Mouse (Mus musculus): Measurements from ENCODE around the gene Fbxw10.
A peak's percentile ranks its signal among the peaks of the same experiment; 100 is the strongest.

Gene Fbxw10

DNA sequence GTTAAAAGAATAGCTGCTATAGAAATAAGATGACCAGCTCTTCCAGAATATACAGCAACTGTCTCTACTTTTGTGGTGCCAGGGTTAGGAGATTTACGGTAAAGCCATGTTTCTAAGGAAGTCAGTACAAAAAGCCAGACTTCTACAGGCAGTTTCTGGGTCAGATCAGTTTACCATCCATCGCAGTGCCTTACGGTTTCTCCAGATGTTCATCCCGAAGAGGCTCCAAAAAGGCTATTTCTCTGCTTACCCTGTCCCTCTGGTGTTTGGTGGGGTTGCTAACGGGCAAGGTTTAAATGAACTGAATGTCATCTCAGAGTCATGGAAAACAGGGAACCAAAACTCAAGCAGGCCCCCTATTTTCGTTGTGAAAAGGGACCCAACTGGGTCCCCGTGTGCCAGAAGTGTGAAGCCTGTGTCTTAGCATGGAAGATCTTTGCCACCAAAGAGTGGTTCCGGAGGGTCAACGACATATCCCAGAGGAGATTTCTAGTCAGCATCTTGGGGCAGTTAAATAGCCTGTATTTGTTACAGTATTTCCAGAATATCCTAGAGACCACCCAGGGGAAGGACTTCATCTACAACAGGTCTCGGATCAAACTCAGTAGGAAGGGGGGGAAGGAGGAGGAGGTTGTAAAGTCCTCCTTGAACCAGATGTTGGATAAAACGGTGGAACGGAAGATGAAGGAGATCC, at the start of gene Fbxw10:
Fbxw10 (plus strand) TSS at position 109 of the 694 bp plus-strand sequence.
- peak; percentile 81 for DNase-seq (ENCODE audit: low spot score)

DNA sequence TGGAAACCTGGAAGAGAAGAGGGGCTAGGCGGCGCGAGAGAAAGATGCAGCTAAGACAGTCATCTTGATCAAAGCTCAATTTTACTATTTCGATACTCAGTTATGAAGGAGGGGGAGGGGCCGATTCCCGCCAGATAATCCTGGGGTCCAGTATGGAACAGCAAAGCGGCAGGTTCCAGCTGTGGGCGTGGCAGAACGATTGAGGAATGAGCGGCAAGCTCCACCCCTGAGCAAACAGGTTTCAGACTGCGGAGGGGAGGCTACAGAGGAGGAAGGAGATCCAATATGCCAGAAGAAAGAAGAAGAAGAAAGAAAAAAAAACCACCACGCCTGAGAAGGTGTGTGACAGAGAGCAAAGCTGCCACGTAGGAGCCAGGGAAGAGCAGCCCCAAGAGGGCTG, 42.8 kb upstream of the Fbxw10 start:
- no peak for DNase-seq (ENCODE audit: low spot score)

DNA sequence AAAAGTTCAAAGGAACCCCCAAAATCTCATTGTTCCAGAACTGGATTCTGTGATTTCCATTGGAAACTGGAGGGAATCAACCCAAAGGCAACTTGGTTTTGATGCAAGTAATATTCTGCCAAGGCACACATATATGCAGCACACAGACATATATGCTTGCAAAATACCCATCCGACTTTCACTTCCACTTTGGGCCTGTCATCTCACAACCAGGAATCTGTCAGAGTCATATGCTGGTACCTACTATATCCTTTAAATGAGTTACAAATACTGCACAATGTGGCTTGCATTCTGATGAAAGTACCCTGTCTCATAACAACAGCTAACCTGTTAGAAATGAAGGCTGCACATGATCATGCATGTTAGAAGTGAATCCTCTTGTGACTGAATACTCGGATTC, 38.9 kb upstream of the Fbxw10 start:
- no peak for DNase-seq (ENCODE audit: low spot score)

DNA sequence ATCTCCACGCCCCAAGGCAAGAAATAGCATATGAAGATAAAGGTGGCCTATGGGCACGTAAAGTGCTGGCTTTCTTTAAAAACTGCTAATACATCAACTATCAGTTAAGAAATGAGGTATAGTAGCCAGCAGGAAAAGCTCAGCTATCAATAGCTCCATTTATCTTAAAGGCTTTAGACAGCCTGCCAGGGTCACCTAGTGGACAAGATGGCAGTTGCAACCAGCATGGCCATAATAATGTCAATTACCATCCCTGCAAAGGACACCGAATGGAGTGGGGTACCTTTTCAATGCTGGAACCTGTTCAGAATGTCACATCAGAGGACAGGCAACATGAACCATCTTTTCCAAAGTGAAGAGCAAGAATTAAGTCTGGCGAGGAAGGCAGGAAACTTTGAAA, 37.7 kb upstream of the Fbxw10 start:
- DNase-seq (ENCODE audit: low spot score) = peak; percentile 36

DNA sequence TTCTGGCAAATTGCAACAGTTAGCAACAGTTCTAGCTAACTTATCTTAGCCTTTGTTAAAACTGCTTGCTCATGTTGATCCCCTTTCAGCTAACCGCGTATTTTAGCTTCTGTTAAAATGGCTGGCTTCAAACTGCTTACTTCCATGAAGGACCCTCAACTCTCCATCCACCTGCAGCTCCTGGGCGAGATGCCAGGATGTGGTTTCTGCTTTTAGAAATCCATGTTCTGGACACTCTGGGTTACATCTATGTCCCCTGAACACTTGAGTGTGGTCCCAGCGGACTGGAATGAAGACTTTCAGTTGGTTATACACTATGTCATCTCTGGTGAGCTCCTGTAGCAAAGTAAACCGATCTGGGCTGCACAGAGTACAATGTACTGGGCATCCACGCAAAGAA, 34.6 kb upstream of the Fbxw10 start:
- no peak for DNase-seq (ENCODE audit: low spot score)

DNA sequence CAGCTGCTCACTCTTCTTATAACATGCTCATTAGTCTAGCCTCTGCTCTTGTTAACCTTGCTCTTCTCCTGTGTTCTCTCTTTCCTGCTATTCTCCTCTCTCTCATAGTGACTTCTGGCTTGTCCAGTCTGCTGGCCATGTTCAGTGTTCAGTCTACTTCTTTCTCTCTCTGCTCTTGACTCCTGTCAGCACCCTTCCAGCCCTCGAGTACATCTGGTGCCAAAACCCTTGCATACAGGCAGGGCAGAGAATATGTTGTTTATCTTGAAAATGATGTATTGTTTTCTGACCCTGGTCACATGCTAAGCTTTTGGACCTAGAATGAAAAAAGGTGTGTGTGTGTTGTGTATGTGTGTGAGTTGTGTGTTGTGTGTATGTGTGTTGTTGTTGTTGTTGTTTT, 33.4 kb upstream of the Fbxw10 start:
- no peak for DNase-seq (ENCODE audit: low spot score)

DNA sequence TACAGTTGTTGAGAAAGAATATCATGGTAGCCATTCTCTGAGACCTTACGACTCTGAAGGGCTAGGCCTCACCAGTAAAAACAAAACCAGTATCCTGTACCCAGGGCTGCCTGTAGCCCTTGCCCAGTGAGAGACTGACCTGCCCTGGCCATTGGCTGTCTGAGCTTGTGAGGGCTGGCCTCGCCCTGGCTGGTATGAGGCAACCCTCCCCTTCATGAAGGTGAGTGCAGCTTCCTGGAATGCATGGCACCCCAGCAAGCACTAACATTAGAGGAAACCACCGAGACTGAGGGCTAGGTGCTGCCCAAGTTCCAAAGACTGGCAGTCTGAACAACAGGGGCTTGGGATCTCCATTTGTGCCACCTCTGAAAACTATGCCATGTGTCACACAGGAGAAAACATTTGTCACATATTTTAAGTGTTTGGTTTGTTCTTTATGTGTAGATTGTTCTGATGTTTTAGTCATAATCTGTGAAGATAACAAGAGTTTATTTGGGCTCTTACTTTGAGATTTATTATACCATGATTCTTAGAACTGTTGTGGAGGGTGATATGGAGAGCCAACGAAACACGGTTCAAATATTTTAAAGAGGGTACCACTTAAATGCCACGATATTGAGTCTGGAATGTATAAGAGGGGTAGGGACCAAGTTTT, 32.8 kb upstream of the Fbxw10 start:
- DNase-seq (ENCODE audit: low spot score) = no peak

DNA sequence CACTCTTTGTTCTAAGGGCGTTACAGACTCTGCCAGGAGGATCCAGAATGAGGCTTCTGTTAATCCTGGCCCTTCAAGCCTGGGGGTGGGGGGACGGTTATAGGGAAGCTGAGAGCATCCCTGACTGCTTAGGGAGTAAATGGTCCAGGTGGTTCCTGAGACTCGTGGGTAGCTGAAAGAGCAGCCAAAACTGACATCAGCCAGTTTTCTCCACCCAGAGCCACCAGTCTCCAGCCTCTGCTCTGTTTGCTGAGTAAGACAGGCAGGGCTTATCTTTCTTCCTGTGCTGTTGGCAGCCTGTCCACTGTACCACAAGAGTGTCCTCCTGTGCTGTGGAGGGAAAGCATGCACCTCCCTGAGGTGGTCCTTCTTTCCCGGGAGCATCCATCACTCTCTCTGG, 32.2 kb upstream of the Fbxw10 start:
- DNase-seq (ENCODE audit: low spot score) = no peak

DNA sequence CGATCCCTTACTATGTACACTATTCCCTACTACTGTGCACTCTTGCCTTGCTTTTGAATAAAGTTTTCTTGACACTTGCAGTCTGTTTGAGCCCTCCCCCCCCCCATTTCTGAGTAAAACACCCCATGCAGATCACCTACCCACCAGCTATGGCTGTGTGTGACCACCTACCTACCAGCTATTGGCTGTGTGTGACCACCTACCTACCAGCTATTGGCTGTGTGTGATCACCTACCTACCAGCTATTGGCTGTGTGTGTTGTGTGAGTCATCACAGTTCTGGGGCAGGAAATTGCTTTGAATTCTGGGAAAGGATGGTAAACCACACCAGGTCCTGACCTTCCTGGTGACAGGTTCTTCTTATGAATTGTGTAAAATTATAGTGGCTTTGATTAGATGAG, 31.4 kb upstream of the Fbxw10 start:
- DNase-seq (ENCODE audit: low spot score) = no peak

DNA sequence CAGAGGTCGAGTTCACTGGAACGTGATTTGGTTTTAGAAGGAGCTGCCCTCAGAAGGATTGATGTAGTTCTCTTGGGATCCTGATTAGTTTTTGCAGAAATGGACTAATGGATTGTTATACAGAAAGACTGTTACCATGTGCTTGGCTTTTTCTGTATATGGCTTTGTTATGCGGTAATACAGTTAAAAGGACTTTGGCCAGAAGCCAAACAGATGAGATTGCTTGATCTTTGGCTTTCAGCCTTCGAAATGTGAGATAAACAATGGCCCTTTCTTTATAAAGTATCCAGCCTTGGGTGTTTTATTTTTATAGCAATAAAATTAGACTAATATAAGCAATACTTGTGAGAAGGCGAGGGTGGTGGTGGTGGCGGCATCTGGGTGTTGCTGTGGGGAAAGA, 30.3 kb upstream of the Fbxw10 start:
- DNase-seq (ENCODE audit: low spot score) = no peak

DNA sequence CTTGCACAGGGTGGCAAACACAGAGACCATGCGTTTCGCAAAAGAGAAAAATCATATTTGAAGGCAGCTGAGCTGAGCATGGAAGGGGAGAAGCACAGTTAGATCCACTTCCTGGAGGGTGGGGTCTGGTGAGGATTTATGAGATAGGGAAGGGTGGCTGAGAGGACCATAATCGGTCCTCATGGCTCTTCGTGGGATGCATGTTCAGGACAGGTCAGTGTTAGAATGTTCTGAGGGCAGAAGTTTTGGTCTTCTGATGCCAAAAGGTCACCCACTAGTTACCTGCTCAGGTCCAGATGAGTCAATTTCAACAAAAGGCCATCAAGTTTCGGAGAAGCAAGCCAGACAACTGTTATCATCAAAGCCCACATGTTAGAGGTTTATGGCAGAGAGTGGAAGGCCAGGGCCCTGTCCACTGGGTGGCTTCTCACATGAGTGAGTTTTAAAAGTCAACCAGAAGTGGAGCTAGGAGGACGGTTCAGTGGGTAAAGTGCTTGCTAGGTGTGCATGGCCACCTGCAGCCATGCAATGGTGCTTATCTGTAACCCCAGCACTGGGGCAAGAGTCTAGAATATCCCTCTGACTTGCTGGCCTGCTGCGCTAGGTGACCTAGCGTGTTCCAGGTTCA, 27.7 kb upstream of the Fbxw10 start:
- no peak for DNase-seq (ENCODE audit: low spot score)

DNA sequence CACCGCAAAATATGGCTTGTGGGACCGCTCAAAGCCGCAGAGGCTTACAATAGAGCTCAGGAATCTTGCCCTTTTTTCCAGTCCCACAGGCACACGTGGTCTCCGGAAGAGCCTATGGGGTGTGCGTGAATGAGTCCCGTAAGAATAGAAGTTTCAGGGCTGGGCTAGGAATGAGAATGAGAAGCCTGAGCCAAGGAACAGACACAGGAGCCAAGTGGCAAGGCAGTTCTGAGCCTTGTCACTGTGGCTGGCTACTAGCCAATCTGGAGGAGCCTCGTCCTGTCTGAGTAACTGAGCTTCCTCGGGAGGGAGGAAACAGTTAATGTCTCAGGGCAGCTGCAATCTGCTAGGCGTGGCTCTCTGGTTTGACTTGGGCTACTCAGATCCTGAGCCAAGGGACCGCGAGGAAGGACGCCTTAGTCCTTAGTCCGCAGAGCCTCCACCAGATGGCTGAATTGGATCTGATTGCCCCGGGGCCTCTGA, 26.8 kb upstream of the Fbxw10 start, which contains the start of gene Trim16:
Trim16 (plus strand) TSS at position 173 of the 483 bp plus-strand sequence.
- peak; percentile 74 for DNase-seq (ENCODE audit: low spot score)

DNA sequence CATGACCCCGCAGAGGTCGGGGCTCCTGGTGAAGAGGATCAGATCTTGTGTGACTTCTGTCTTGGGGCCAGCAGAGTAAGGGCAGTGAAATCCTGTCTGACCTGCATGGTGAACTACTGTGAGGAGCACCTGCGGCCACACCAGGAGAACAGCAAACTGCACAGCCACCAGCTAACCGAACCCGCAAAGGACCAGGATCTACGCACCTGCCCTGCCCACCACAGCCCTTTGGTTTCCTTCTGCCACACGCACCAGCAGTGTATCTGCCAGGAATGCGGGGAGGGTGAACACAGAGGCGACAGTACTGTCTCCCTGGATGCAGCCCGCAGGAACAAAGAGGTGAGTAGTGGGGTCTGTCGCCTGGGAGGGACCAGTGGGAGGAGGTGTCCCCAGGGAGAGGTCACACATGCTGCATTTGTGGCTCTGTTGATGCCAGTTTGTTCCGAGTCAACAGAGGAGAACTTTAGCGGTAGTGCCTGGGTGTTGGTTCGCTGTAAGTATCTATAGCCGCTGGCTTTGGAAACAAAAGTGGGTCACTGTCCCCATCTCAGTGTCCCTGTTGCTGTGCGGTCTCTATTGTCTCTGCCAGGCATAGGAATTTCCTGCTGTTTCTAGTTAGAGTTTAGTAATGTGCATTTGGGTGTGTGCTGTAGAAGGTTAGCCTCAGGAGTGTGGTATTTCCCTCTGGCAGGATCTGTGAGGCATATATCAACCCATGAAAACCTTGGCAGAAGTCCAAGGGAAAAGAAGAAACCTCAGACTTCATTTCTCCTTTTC, 26.0 kb upstream of the Fbxw10 start:
- DNase-seq (ENCODE audit: low spot score) = peak; percentile 42

DNA sequence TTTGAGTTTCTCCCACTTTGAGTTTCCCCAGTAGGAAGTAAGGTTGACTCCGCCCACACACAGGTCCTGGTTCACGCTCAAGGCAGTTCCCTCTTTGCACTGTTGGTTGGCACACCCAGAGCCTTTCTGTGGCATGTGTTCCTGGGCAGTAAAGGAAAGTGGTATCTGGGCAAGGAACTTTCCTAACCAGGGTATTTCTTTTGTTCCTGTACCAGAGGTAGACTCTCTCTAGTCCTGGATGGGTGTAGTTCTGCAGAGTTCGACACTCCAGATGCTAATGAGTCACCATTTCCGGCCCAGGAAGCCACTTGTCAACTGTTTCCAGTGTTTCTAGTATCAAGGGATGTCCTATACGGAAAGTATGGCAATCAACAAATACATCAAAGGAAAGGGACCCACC, 25.0 kb upstream of the Fbxw10 start:
- DNase-seq (ENCODE audit: low spot score) = no peak

DNA sequence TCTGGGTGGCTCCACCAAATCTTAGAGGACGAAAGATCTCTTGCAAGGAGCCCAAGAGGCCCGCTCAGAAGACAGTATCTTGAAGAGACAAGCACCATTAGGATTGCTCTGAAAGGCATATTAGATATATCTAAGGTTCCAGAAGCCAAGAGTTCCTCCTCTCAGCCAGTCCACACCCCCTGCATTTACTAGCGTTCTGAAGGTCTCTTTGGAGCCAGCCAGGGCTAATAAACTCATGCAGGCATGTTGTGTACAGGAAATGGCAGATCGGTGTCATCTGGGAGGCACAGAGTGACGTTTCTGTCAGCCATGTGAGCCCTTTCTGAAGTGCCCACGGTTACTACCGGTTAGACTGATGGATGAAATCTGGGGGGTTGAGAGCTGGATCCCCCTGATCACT, 22.7 kb upstream of the Fbxw10 start:
- DNase-seq (ENCODE audit: low spot score) = no peak

DNA sequence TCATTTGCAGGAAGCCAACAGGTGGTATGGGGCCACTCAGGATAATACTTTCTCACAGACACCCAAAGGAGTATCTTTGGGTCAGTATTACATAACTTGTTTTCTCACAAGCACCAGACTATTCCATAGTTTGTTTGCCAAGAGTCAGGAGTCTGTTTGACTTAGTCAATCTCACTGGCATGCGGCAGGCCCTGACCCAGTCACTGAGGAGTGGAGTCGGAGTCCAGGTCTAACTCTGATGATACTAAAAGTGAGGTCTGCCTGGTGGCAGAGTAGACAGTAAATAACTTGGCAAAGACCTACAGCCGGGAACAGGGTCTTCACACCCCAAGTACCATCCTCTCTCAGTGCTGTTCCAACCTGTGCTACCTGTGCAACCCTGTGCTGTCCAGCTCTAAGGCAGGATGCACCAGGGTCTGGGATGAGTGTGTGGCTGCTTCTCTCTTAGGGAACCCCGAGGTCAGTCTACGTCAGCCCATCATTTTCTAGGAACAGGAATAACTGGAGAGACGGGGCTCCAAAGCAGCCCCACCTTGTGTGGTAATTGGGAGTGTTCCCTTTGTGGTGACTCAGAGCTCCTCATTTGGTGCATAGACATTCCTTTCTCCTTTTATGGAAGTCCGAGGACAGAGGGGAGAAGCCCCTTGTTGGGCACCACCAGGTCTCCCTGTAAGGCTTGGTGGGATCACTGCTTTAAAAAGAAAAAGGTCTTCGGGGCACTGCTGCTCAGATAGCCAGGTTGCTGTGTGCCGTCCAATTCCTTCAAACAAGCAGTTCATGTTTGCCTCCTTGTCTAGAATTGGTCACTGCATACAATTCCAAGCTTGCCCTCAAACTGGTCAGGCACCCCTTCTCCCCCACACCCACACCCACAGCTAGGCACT, 21.4 kb upstream of the Fbxw10 start:
- no peak for DNase-seq (ENCODE audit: low spot score)

DNA sequence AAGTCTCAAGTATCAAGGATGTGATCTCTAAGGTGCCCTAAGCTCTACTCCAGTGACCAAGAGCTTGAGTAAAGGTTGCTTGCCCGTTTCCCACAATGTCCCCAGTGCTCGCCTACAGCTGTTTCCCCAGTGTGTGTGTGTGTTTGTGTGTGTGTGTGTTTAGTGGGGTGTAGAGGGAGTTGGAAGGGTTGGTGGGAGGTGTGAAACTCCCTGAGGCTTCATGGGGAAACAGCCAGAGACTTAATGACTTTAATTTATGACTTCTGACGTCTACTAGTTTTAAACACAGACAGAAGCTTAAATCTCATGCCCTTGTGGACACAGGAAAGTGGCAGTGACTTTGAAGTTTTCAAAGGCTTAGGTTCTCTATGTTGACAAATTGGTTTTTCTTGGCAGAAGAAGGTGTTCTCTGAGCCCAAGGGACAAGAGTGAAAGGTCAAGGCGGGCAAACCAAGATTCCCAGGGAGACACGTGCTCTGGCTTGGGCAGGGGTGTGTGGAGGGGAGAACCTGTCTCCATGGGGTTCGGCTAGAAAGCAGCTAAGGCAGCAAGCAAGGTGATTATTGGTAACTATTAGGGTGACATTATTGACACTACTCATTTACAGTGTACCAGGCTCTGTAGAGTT, 20.6 kb upstream of the Fbxw10 start:
- no peak for DNase-seq (ENCODE audit: low spot score)

DNA sequence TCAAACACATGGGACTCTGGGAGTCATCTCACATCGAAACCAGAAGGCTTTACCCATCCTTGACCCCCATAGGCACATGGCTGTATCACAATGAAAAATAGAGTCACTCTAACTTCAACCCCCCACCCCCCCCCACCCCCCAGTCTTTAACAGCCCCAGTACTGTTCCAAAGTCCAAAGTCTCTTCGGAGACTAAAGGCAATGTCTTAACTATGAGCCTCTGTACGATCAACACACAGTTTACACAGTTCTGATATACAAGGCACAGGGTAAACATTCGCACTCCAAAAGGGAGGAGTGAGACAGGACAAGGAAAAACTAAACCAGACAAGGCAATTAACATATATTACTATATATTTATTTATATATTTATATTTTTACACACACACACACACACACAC, 19.7 kb upstream of the Fbxw10 start:
- DNase-seq (ENCODE audit: low spot score) = no peak

DNA sequence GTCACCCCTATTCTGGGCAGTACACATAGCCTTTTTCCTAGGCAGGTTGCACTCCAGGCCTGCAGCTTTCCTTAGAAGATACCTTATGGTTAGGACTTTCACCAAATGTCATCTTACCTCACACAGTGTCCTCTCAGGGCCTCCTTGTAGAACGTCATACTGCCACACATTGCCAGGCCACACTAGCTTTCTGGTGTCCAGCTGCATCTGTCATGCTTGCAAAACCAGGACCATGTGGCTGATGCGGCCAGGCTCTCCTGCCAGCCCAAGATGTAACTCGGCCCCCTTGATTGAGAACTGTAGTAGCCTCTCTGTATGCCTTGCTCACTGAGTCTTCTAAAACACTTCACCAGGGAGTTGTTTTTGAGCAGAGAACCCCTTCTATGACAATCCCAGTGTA, 19.0 kb upstream of the Fbxw10 start:
- DNase-seq (ENCODE audit: low spot score) = no peak

DNA sequence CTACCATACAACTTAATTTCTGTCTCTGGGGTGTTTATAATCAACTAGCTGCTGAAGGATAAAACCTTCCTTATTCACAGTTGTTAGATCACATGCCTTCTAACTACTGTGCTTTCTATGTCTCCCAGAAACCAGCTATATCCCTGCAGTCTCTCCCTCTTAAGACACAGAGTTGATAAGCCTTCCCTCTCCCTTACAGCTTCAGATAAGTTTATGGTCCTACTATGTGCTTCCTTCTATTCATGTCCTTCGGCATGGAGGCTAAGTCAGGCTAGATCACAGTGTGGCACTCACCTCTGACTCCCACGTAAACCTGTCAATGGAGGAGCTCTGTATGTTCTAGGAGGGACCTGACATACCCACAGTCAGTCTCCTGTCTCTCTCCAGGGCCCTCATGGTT, 16.5 kb upstream of the Fbxw10 start:
- DNase-seq (ENCODE audit: low spot score) = no peak

DNA sequence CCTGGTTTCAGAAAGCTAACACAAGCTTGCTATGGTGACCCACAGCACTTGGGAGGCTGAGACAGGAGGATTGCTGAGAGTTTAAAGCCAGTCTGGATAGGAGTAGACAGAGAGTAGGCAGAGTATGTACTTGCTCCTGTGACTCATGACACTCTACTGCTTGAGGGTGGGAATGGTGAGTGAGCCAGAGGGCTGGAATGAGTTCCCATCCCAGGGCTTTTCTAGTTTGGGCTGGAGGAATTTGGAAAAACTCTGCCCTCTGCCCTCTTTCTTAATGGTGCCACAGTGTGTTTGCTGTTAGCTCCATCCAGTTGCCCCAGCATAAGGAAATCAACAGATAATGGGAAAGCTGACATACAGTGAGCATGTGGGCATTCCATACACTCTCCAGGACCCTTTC, 15.0 kb upstream of the Fbxw10 start:
- DNase-seq (ENCODE audit: low spot score) = no peak

Measured in embryo, embryonic 10.5 days (tissue).